ENCODE assay signal across 18 mouse cellular contexts in the genomic region with DNA sequence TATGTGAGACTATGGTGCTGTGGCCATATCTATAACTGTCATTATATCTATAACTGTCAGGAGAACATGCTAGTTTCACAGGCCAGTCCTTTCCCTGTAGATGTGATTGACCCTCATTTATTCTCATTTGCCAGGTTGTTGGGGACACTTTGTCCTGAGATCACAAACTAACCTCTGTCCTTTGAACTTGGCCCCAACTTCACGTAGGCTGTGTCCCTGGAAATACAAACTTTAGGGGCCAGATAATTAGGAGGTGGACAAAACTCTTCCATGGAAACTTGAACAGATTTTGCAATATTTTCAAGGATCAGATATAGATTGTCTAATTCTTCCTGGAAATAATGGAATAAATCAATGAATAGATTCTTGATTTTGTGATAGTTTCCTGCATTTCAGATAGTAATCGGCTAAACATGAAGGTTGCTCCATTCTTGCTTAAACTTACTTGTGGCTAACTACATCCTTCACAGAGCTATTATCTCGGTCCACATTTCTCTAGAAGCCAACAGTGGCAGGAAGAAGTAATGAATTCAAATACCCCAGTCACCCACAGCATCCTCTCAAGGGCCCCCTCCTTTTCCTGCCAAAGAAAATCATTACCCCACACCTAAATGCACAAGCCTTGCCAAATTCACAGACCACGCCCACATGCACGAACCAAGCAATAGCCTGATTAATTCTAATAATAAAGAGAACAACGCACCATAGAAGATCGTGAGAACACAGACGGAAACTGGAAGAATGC. TPM values are rescaled to one million over a fixed set of nuclear protein-coding genes. Genes with fewer than 3 reads are reported as not detected.
"Had no signal": no experiment of that assay in that cellular context is flagged by ENCODE, and none has a peak within 500 bp of the region (broad histone marks: within the 10 kb centered on the region; RNA-seq: fewer than 3 reads in every experiment).

No protein-coding gene starts in this region.

- H3K4me2 ChIP-seq: limb, embryonic 13.5 days; liver, embryonic 12.5 days; lung, embryonic 14.5 days; midbrain, embryonic 13.5 days; neural tube, embryonic 15.5 days had no signal

- H3K27ac ChIP-seq: limb, embryonic 13.5 days; liver, embryonic 12.5 days; midbrain, embryonic 13.5 days; neural tube, embryonic 15.5 days; stomach, postnatal 0 days had no signal

- H3K27me3 ChIP-seq: limb, embryonic 13.5 days; liver, embryonic 12.5 days; midbrain, embryonic 13.5 days; neural tube, embryonic 15.5 days had no signal

- H3K4me3 ChIP-seq: limb, embryonic 13.5 days; liver, embryonic 12.5 days; midbrain, embryonic 13.5 days; neural tube, embryonic 15.5 days had no signal

- H3K4me1 ChIP-seq: liver, embryonic 12.5 days; midbrain, embryonic 13.5 days; neural tube, embryonic 15.5 days had no signal

- DNase-seq: kidney, adult 18-20 months; kidney, postnatal 14 days; layer of hippocampus, postnatal 36 days; lung, embryonic 14.5 days; lung, postnatal 10 days; lung, postnatal 4 days; right cerebral cortex, postnatal 25 days had no signal

- ATAC-seq: liver, embryonic 12.5 days; midbrain, embryonic 13.5 days had no signal

- H3K9me3 ChIP-seq: limb, embryonic 13.5 days; liver, embryonic 12.5 days; midbrain, embryonic 13.5 days; neural tube, embryonic 15.5 days had no signal

- H3K36me3 ChIP-seq: limb, embryonic 13.5 days; liver, embryonic 12.5 days; midbrain, embryonic 13.5 days; neural tube, embryonic 15.5 days had no signal

- H3K9ac ChIP-seq: limb, embryonic 13.5 days; liver, embryonic 12.5 days; lung, embryonic 14.5 days; midbrain, embryonic 13.5 days; neural tube, embryonic 15.5 days had no signal

RNA-seq across cellular contexts. Expression of gene Hao1, which starts 9.7 kb away (rescaled TPM):
- total RNA-seq: layer of hippocampus, adult 8-10 months; layer of hippocampus, postnatal 36 days; left cerebral cortex, postnatal 36 days; midbrain, postnatal 0 days had no signal
- polyA plus RNA-seq: kidney, embryonic 14.5 days; large intestine, adult 2 months; liver, embryonic 12.5 days; lung, embryonic 14.5 days; midbrain, embryonic 13.5 days; neural tube, embryonic 11.5 days; neural tube, embryonic 15.5 days had no signal
